Mouse (Mus musculus): ENCODE measurements at regions not wholly inside any gene's neighbourhood (a gene's known extent, or its start where the extent isn't known, plus 50 kb on each side); places are given as distances from the start of the nearest gene placed in this dataset.

DNA sequence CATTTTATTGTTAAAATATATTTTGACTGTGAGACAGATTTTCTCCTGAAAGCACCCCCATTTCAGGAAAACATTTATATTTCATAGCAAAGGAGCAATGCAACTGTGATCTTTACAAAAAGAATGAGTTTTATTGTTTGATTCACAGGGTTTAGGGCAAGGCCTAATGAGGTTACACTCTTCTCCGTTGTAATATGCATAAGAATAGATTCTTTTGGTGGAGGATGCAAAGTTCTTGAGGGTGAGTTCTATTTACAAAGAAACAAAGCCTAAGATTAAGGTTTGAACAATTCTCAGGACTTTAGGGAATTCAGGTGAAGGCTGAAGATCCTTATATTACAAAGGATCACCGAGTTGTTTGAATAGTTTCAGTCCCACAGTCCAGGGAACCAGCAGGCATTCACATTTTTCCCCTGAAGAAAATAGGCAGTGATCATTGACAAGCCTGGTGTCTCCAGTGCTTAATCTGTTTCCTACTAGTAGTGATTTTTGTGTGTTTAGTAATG, 1156.2 kb downstream of the Hace1 start:
- TF ChIP-seq CTCF (conservative IDR thresholded peaks at IDR 0.05 in 1 of 2, IDR thresholded peaks at IDR 0.05 in 1 of 2; ENCODE audit: low read depth in 2 of 2, low read length in 2 of 2) (no peak), JUND (conservative IDR thresholded peaks at IDR 0.05; ENCODE audit: low read depth, low read length) (no peak), POLR2A (IDR thresholded peaks at IDR 0.05; ENCODE audit: low read depth, low read length) (no peak), ETS1 (conservative IDR thresholded peaks at IDR 0.05; ENCODE audit: low read depth, low read length) (no peak), E2F4 (IDR thresholded peaks at IDR 0.05; ENCODE audit: insufficient replicate concordance, low read depth, low read length) (no peak), USF1 (IDR thresholded peaks at IDR 0.05; ENCODE audit: low read depth, low read length) (no peak)

Measured in CH12.LX (cell line).